Mouse (Mus musculus): Measurements from ENCODE around the gene Alyref.

The Alyref gene

GRCm38 (mm10) chr11:120625152-120625775 is 27.1 kb upstream of the Alyref start, which contains the start of gene Sirt7:
Gene Sirt7 (minus strand): TSS chr11:120625240.
- no peak for DNase-seq (ENCODE audit: low spot score)

GRCm38 (mm10) chr11:120624680-120625111 is 26.5 kb upstream of the Alyref start:
- no peak for DNase-seq (ENCODE audit: low spot score)

GRCm38 (mm10) chr11:120623961-120624679 is 26.0 kb upstream of the Alyref start:
- DNase-seq (ENCODE audit: low spot score): no peak

GRCm38 (mm10) chr11:120622805-120623204 is 24.6 kb upstream of the Alyref start:
- DNase-seq (ENCODE audit: low spot score): no peak

DNA sequence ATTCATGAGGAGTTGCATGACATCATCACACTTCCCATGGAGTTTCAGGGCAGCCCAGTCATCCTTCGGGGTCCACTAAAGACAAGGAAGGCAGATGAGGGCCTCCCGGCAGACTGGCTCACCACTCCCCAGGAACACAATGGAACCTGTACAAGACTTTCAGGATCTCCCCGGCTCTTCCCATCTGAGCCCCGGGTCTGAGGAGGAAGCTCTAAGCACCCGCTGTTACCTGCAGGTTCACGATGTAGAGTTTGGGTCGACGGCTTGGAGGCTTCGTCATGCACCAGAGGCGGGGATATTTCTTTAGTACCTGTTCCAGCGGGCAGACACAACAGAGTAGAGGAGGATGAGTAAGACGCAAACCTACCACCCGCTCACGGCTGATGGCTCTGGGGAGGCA is 22.0 kb upstream of the Alyref start:
- DNase-seq (ENCODE audit: low spot score): no peak

DNA sequence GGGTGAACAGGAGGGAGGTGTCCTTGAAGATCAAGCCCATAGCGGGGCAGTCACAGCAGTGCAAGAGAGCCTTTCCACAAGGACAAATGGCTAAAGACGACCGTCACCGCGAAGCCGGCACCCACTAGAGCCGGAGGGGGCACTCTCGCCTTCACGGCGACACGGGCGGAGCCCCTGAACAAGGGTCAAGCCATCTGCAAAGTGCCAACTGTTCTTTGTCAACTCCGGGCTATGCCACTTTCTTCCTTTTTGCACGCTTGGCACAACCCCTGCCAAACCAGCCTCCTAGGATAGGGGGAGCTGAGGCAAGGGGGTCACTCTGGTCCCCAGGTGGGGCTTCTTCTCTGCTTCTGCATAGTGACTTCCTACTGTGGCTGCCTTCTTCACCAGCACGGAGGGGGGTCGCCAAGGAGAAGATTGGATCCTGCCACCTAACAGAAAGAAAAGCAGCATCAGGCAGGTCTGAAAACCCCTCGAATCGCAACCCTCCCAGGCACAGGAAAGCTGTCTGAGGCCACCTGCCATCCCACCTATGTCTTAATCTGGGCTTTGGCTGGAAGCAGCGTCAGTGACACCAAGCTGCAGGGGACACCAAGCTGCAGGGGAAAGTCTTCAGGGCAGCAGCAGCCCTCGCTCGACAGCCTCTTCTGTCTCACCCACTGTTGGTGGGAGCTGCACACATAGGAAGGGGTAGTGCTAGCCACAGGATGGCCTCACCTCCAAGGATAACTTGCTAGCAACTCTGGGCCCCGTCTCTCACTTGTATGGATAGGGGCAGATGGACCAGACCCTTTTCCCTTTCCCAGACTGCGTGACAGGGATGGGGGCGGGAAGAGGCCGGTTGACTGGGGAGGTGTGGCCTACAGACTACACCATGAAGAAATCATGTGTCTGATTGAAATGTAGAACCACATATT is 20.7 kb upstream of the Alyref start:
- no peak for DNase-seq (ENCODE audit: low spot score)

- DNase-seq (ENCODE audit: low spot score): peak; percentile 53
These were observed 19.5 kb upstream of the Alyref start, which contains the start of gene Pcyt2 for GRCm38 (mm10) chr11:120617519-120618112. Gene Pcyt2 (minus strand): TSS chr11:120617936.

DNA sequence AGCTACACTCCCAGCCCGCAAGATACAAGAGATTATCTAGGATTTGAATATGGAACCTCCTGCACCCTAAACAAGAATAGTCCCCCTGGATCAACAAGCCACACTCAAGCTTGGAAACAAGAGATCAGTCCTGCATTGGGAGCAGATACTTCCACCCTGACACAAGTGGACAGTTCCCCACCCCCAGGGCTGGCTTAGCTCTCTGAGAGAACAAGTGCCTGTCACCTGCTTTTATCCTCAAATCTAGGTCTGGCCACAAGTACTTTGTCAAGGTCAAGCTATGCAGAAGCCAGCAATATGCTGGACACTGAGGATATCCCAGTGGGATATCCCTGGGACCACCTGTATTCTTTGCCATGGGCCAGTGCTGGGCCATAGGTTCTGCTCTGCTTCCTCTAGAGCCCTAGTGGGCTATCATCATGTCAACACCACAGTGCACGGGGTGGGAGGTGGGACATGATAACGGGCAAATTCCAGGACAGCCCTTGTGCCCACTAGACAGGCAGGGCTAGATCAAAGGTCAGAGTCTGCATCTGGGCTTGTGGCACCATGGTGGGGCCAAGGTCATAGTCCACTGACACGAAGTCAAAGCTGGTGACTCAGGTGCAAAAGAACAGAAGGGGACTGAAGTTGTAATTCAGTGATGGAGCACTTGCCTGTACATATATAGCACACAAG is 18.6 kb upstream of the Alyref start:
- no peak for DNase-seq (ENCODE audit: low spot score)

GRCm38 (mm10) chr11:120615606-120616203 is 17.5 kb upstream of the Alyref start:
- DNase-seq (ENCODE audit: low spot score): no peak

DNA sequence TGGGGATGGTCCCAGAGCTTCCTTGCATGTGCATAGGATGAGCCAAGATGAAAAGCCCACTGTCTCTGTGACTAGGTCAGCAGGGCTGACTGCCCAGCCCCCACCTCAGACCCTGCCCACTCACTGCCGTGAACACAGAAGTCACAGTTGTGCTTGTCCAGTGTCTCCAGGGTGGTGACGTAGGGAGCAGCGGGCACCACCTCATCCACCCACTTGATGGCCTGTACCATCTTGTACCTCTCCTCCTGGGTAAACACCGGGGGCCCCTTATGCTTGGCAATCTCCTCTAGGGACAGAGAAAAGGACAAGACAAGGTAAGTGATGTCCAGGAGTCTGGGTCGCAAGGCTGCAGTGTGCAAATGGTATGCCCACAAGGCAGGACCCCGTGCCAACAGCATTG is 17.0 kb upstream of the Alyref start:
- DNase-seq (ENCODE audit: low spot score): no peak

DNA sequence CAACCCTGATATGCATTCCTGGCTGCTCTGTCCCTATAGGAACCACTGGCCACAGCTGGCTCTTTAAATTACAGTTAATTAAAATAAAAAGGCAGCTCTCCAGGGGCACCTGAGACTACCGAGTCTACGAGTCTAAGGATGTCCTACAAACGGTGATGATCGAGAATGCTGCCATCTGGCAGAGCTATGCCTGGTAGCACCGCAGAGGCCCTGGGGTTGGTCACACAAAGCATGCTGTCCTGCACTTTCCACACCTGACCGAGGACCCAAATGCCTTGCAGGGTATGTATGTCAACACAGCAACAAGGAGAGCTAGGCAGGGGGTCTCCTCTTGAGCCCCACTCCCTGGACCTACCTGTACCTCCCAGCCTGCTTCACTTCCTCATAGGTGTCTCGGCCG is 15.8 kb upstream of the Alyref start:
- DNase-seq (ENCODE audit: low spot score): no peak

GRCm38 (mm10) chr11:120613481-120613972 is 15.4 kb upstream of the Alyref start:
- DNase-seq (ENCODE audit: low spot score): no peak

GRCm38 (mm10) chr11:120612763-120613162 is 14.6 kb upstream of the Alyref start:
- DNase-seq (ENCODE audit: low spot score): no peak

GRCm38 (mm10) chr11:120610477-120611046 is 12.4 kb upstream of the Alyref start:
- DNase-seq (ENCODE audit: low spot score): no peak

GRCm38 (mm10) chr11:120609250-120609649 is 11.1 kb upstream of the Alyref start:
- no peak for DNase-seq (ENCODE audit: low spot score)

DNA sequence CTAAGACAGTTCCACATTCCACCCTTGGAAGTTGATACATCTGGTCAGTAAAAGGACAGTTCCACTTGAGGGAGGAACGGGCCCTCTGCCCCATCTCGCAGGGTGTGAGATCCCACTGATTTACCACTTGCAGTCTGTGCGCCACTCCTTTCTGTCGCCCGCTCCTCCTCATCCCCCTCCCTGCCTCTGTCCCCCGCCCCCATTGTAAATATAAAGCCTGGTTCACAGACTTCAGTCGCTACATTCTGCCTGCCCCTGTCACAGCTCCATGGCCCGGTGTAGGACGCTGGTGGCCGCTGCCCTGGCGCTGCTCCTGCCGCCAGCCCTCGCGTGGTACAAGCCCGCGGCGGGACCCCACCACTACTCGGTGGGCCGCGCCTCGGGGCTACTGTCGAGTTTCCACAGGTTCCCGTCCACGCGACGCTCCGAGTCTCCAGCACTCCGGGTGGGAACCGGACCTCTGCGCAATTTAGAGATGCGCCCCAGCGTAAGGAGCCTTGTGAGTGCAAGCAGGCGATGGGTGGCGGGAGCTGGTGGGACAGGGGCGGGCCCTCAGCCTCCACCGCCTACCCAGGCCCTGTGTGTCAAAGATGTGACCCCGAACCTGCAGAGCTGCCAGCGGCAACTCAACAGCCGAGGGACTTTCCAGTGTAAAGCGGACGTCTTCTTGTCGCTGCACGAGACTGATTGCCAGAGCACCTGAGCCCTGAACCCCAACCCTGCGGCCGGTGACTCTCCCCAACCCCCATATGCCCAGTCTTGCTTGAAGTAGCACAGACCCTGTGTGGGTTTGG is 10.3 kb upstream of the Alyref start, which contains the start of gene Npb:
Gene Npb (plus strand): TSS at position 237 of the 794 bp plus-strand sequence.
- no peak for DNase-seq (ENCODE audit: low spot score)

GRCm38 (mm10) chr11:120606764-120607163 is 8.6 kb upstream of the Alyref start:
- DNase-seq (ENCODE audit: low spot score): no peak

- DNase-seq (ENCODE audit: low spot score): no peak
These were observed 7.5 kb upstream of the Alyref start for GRCm38 (mm10) chr11:120605667-120606066.

- no peak for DNase-seq (ENCODE audit: low spot score)
These were observed 5.4 kb upstream of the Alyref start for GRCm38 (mm10) chr11:120603545-120603944.

GRCm38 (mm10) chr11:120600716-120601115 is 2.6 kb upstream of the Alyref start:
- no peak for DNase-seq (ENCODE audit: low spot score)
